Mouse (Mus musculus): ENCODE results near the gene Synj2. TPM values are rescaled to one million over a fixed set of nuclear protein-coding genes. Genes with fewer than 3 reads are reported as not detected.
A peak's percentile ranks its signal among the peaks of the same experiment; 100 is the strongest.

Gene Synj2
- total RNA-seq, 4 experiments from 2014 or later: 9.7 to 37.0 (median 23.9) TPM

GRCm38 (mm10) chr17:5976221-5977055, 35.4 kb downstream of the Synj2 start:
- DNase-seq: no peak

GRCm38 (mm10) chr17:5977056-5977920, 36.2 kb downstream of the Synj2 start:
- no peak for DNase-seq

- DNase-seq: no peak
Measured at GRCm38 (mm10) chr17:5977921-5978504, 36.9 kb downstream of the Synj2 start.

GRCm38 (mm10) chr17:5978505-5979077, 37.5 kb downstream of the Synj2 start:
- no peak for DNase-seq

- no peak for DNase-seq
Measured at GRCm38 (mm10) chr17:5980860-5981259, 39.8 kb downstream of the Synj2 start.

GRCm38 (mm10) chr17:5983150-5983549, 42.1 kb downstream of the Synj2 start:
- DNase-seq: no peak

- no peak for DNase-seq
Measured at GRCm38 (mm10) chr17:5983901-5984300, 42.8 kb downstream of the Synj2 start.

GRCm38 (mm10) chr17:5984700-5985231, 43.7 kb downstream of the Synj2 start:
- DNase-seq: no peak

- no peak for DNase-seq
Measured at GRCm38 (mm10) chr17:5985271-5985670, 44.2 kb downstream of the Synj2 start.

GRCm38 (mm10) chr17:5987271-5988056, 46.4 kb downstream of the Synj2 start:
- DNase-seq: no peak

GRCm38 (mm10) chr17:5988102-5988501, 47.0 kb downstream of the Synj2 start:
- DNase-seq: no peak

- DNase-seq: no peak
Measured at GRCm38 (mm10) chr17:5992866-5993580, 51.9 kb downstream of the Synj2 start.

GRCm38 (mm10) chr17:5993581-5994260, 52.6 kb downstream of the Synj2 start:
- no peak for DNase-seq

GRCm38 (mm10) chr17:5994606-5995005, 53.5 kb downstream of the Synj2 start:
- peak; percentile 68 for DNase-seq

- DNase-seq: no peak
Measured at GRCm38 (mm10) chr17:5996589-5996988, 55.5 kb downstream of the Synj2 start.

- DNase-seq: peak; percentile 87
Measured at GRCm38 (mm10) chr17:5997380-5998234, 56.5 kb downstream of the Synj2 start.

- DNase-seq: no peak
Measured at GRCm38 (mm10) chr17:5998235-5998500, 57.1 kb downstream of the Synj2 start.

GRCm38 (mm10) chr17:5999039-5999543, 58.0 kb downstream of the Synj2 start:
- no peak for DNase-seq

GRCm38 (mm10) chr17:6000864-6001319, 59.8 kb downstream of the Synj2 start:
- DNase-seq: no peak
